ENCODE assay signal across 8 mouse cellular contexts in the genomic region with DNA sequence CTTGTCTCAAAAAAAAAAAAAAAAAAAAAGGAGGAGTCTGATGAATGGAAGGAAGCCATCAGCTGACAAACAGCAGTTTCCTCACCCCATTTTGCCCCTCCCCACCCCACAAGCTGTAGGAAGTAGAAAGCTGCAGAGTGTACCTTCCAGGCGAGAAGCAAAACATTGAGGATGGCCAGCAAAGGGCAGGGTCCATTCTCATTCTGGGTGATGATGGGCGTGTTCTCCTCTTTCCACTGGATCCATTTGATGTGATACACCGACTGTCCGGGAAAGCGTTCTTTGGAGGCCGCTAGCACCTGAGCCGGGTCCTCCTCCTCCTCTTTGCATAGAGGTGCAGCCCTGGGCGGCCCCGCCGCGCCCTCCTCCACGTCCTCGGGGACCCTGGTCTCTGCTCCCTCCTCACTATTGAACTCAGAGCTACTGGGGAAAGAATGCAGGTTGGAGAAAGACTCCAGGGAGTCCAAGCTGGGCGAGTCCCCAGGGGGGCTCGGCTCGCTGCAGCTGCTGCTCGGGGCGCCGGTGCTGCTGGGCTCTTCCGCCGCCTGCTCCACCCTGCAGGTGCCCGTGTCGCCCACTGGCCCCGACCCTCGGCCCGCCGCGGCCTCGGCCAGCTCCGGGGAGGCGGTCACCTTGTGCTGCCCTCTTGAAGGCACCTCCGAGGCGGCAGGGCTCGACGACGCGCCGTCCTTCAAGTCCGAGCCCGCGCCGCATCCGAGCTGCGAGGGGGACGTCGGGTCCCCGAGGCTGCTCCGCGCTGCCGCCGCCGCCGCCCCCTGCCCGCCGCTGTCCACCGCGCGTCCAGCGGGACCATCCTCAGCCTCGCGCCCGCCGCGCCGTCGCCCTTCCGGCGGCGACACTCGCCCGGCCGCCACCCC. TPM values are rescaled to one million over a fixed set of nuclear protein-coding genes. Genes with fewer than 3 reads are reported as not detected.
DNase-seq lines count a peak whose midpoint lies in the region; ATAC-seq and TF ChIP-seq lines count a peak whose summit lies in the region.

A gene (plus strand): TSS at position 122 of the 878 bp plus-strand sequence.

- H3K36me3 ChIP-seq in neural tube, embryonic 11.5 days (ENCODE audit: control insufficient read depth, insufficient read depth, low read length): no peaks in the 10 kb centered on the region
- no peaks in the 10 kb centered on the region for H3K36me3 ChIP-seq in intestine, postnatal 0 days (ENCODE audit: control insufficient read depth, insufficient read depth)
- no peaks in the 10 kb centered on the region for H3K36me3 ChIP-seq in limb, embryonic 10.5 days
- no peaks in the 10 kb centered on the region for H3K36me3 ChIP-seq in midbrain, embryonic 11.5 days (ENCODE audit: control insufficient read depth, insufficient read depth, low read length)

- H3K9ac ChIP-seq in neural tube, embryonic 11.5 days (ENCODE audit: low read length): peak within 1 kb of the TSS; percentile 81
- peak within 1 kb of the TSS; percentile 95 for H3K9ac ChIP-seq in intestine, postnatal 0 days (ENCODE audit: low read depth, low read length)
- peak within 1 kb of the TSS; percentile 81 for H3K9ac ChIP-seq in midbrain, embryonic 11.5 days (ENCODE audit: low read length)

- WGBS in neural tube, embryonic 11.5 days: under 1% methylated on average over 70 of the region's 72 CpGs
- under 1% methylated on average over 65 of the region's 72 CpGs for WGBS in intestine, postnatal 0 days
- under 1% methylated on average over 72 of the region's 72 CpGs for WGBS in limb, embryonic 10.5 days
- WGBS in midbrain, embryonic 11.5 days: under 1% methylated on average over 72 of the region's 72 CpGs

- no peak for TF ChIP-seq CTCF in intestine, postnatal 0 days (IDR thresholded peaks at IDR 0.05; ENCODE audit: low read depth)

- peak within 1 kb of the TSS; percentile 90 for H3K27ac ChIP-seq in neural tube, embryonic 11.5 days (ENCODE audit: low read depth, low read length)
- peak within 1 kb of the TSS; percentile 95 for H3K27ac ChIP-seq in intestine, postnatal 0 days (ENCODE audit: low read depth, low read length)
- H3K27ac ChIP-seq in limb, embryonic 10.5 days: peak within 1 kb of the TSS; percentile 86
- H3K27ac ChIP-seq in midbrain, embryonic 11.5 days (ENCODE audit: low read depth, low read length): peak within 1 kb of the TSS; percentile 87

- peak within 1 kb of the TSS; percentile 75 for H3K4me2 ChIP-seq in neural tube, embryonic 11.5 days (ENCODE audit: low read depth)
- H3K4me2 ChIP-seq in intestine, postnatal 0 days (replicated peaks; ENCODE audit: low read depth): peak within 1 kb of the TSS; percentile 81
- H3K4me2 ChIP-seq in midbrain, embryonic 11.5 days: peak within 1 kb of the TSS; percentile 89

- H3K27me3 ChIP-seq in neural tube, embryonic 11.5 days (ENCODE audit: control insufficient read depth, insufficient read depth, low read length): no peaks in the 10 kb centered on the region
- H3K27me3 ChIP-seq in intestine, postnatal 0 days (replicated peaks; ENCODE audit: control insufficient read depth, insufficient read depth, low read length): no peaks in the 10 kb centered on the region
- H3K27me3 ChIP-seq in limb, embryonic 10.5 days (ENCODE audit: low read depth, poor library complexity, severe bottlenecking): peaks cover 14% of the 10 kb centered on the region; the same call in 1 of the 2 replicates
- no peaks in the 10 kb centered on the region for H3K27me3 ChIP-seq in midbrain, embryonic 11.5 days (ENCODE audit: control insufficient read depth, insufficient read depth, low read length)

- peak; percentile 74 for ATAC-seq in neural tube, embryonic 11.5 days (ENCODE audit: insufficient read depth, low FRiP score, low TSS enrichment)
- ATAC-seq in granulocyte monocyte progenitor cell, adult 5-6 weeks (replicated peaks; ENCODE audit: poor library complexity, severe bottlenecking): peak; percentile 60
- ATAC-seq in intestine, postnatal 0 days: peak; percentile 59
- peak; percentile 60 for ATAC-seq in midbrain, embryonic 11.5 days (ENCODE audit: low FRiP score)

- no peaks in the 10 kb centered on the region for H3K9me3 ChIP-seq in neural tube, embryonic 11.5 days (ENCODE audit: control insufficient read depth, low read length)
- no peaks in the 10 kb centered on the region for H3K9me3 ChIP-seq in intestine, postnatal 0 days (ENCODE audit: control insufficient read depth)
- H3K9me3 ChIP-seq in limb, embryonic 10.5 days (replicated peaks): no peaks in the 10 kb centered on the region
- H3K9me3 ChIP-seq in midbrain, embryonic 11.5 days (ENCODE audit: control insufficient read depth, low read length): no peaks in the 10 kb centered on the region

- DNase-seq in neural tube, embryonic 11.5 days (ENCODE audit: low spot score): peak; percentile 39
- no peak for DNase-seq in neural tube, embryonic 10.5 days (ENCODE audit: extremely low spot score, low spot score)
- peak; percentile 13 for DNase-seq in embryo, embryonic 11.5 days (ENCODE audit: low read depth, low spot score)
- DNase-seq in limb, embryonic 10.5 days (ENCODE audit: low spot score): peak; percentile 52
- DNase-seq in midbrain, embryonic 11.5 days (ENCODE audit: low spot score, missing footprints): peak; percentile 92
- DNase-seq in spleen, adult 12 weeks (ENCODE audit: low spot score): peak; percentile 65

- peak within 1 kb of the TSS; percentile 74 for H3K4me3 ChIP-seq in neural tube, embryonic 11.5 days (ENCODE audit: low read depth, low read length)
- peak within 1 kb of the TSS; percentile 92 for H3K4me3 ChIP-seq in intestine, postnatal 0 days (ENCODE audit: low read depth, low read length)
- peak within 1 kb of the TSS; percentile 74 for H3K4me3 ChIP-seq in limb, embryonic 10.5 days
- peak within 1 kb of the TSS; percentile 82 for H3K4me3 ChIP-seq in midbrain, embryonic 11.5 days (ENCODE audit: low read depth, low read length)

- H3K4me1 ChIP-seq in neural tube, embryonic 11.5 days (ENCODE audit: control insufficient read depth, insufficient read depth, low read length): no peaks in the 10 kb centered on the region; the same call in 1 of the 2 replicates
- H3K4me1 ChIP-seq in intestine, postnatal 0 days (replicated peaks; ENCODE audit: control insufficient read depth, insufficient read depth, low read length): no peaks in the 10 kb centered on the region; the same call in 1 of the 2 replicates
- peaks cover 13% of the 10 kb centered on the region for H3K4me1 ChIP-seq in limb, embryonic 10.5 days
- H3K4me1 ChIP-seq in midbrain, embryonic 11.5 days (ENCODE audit: control insufficient read depth, insufficient read depth, low read length): peaks cover 10% of the 10 kb centered on the region; the same call in 1 of the 2 replicates

RNA-seq across cellular contexts. Expression of the gene that starts here (rescaled TPM):
- 0.37 and 0.51 TPM in 2 replicates for polyA plus RNA-seq in neural tube, embryonic 11.5 days (2014; fragmentation: Nextera tagmentation; extraction: Ambion mirVana)
- not detected in 2 replicates for total RNA-seq in granulocyte monocyte progenitor cell, adult 5-6 weeks (2014; fragmentation: Nextera tagmentation)
- total RNA-seq in granulocyte monocyte progenitor cell, adult 5-6 weeks (2017): 0.26 TPM in 1 of 2 replicates, not detected in the other
- 1.4 and 1.5 TPM in 2 replicates for polyA plus RNA-seq in intestine, postnatal 0 days (2015; fragmentation: Nextera tagmentation; extraction: Ambion mirVana)
- polyA plus RNA-seq in limb, embryonic 10.5 days (2016; fragmentation: Nextera tagmentation; extraction: Ambion mirVana): 0.10 and 0.11 TPM in 2 replicates
- 0.15 and 0.17 TPM in 2 replicates for polyA plus RNA-seq in midbrain, embryonic 11.5 days (2014; fragmentation: Nextera tagmentation; extraction: Ambion mirVana)

Comparison
In these comparisons a context has a peak if more than half of its experiments do, and no peak if none do; other contexts are left out.
1. Peak in DNase-seq, ATAC-seq, H3K4me3 ChIP-seq, H3K27ac ChIP-seq, H3K9ac ChIP-seq and H3K4me2 ChIP-seq in neural tube, embryonic 11.5 days; RNA of the gene not detected or under 1 TPM.
2. Peak in ATAC-seq in granulocyte monocyte progenitor cell, adult 5-6 weeks; RNA of the gene not detected or under 1 TPM.
3. Peak in DNase-seq, H3K4me3 ChIP-seq and H3K27ac ChIP-seq in limb, embryonic 10.5 days; RNA of the gene not detected or under 1 TPM.
4. Peak in DNase-seq, ATAC-seq, H3K4me3 ChIP-seq, H3K27ac ChIP-seq, H3K9ac ChIP-seq and H3K4me2 ChIP-seq in midbrain, embryonic 11.5 days; RNA of the gene not detected or under 1 TPM.